11 mouse cellular contexts compared by ENCODE assay signal in genomic region chr17:47943103-47943870, GRCm38 (mm10). TPM values are rescaled to one million over a fixed set of nuclear protein-coding genes. Genes with fewer than 3 reads are reported as not detected.
A peak's percentile ranks its signal among the peaks of the same experiment; 100 is the strongest.
DNase-seq lines count a peak whose midpoint lies in the region; ATAC-seq and TF ChIP-seq lines count a peak whose summit lies in the region.
"Had no signal": no experiment of that assay in that cellular context is flagged by ENCODE, and none has a peak within 500 bp of the region (broad histone marks: within the 10 kb centered on the region; RNA-seq: fewer than 3 reads in every experiment).

No protein-coding gene starts in this region.

- no peaks in the 10 kb centered on the region for H3K36me3 ChIP-seq in kidney, postnatal 0 days (ENCODE audit: insufficient read depth, low read length)
- H3K36me3 ChIP-seq in CH12.LX (replicated peaks in 1 of 2; ENCODE audit: control insufficient read depth in 1 of 2, insufficient read depth in 1 of 2, low read length in 1 of 2), result no peaks in the 10 kb centered on the region
- no peaks in the 10 kb centered on the region for H3K36me3 ChIP-seq in embryonic facial prominence, embryonic 12.5 days
- H3K36me3 ChIP-seq in limb, embryonic 12.5 days, result no peaks in the 10 kb centered on the region
- no peaks in the 10 kb centered on the region for H3K36me3 ChIP-seq in kidney, embryonic 16.5 days (ENCODE audit: insufficient read depth, low read length)

- no peaks in the 10 kb centered on the region for H3K79me2 ChIP-seq in CH12.LX (replicated peaks; ENCODE audit: control insufficient read depth, extremely low read depth, insufficient read depth, poor library complexity, severe bottlenecking)

- no peak overlapping the region for H3K4me2 ChIP-seq in kidney, postnatal 0 days (ENCODE audit: low read length)
- no peak overlapping the region for H3K4me2 ChIP-seq in CH12.LX (ENCODE audit: insufficient read depth, low read depth, poor library complexity, severe bottlenecking)
- H3K4me2 ChIP-seq in embryonic facial prominence, embryonic 12.5 days (replicated peaks), result peak overlapping the region; percentile 13; the same call in 1 of the 2 replicates
- peak overlapping the region; percentile 21 for H3K4me2 ChIP-seq in limb, embryonic 12.5 days
- no peak overlapping the region for H3K4me2 ChIP-seq in kidney, embryonic 16.5 days (replicated peaks; ENCODE audit: low read depth, low read length)

- intact Hi-C loops in heart, postnatal 14 days (cut with DNase I), result no loop called here

- dilution Hi-C loops in CH12.LX (cut with MboI; ENCODE audit: extremely low pct_ligation_motif_present, extremely low pct_unique_long_range_greater_than_20kb, low sequenced_read_pairs), result no loop called here

- peak; percentile 63 for DNase-seq in kidney, postnatal 0 days (ENCODE audit: low spot score)
- DNase-seq in kidney, adult 9 months, result no peak
- peak; percentile 77 for DNase-seq in CH12.LX (ENCODE audit: extremely low read depth)
- no peak for DNase-seq in heart, postnatal 14 days
- no peak for DNase-seq in cerebellum, postnatal 14 days
- DNase-seq: thymus, adult 18-20 months had no signal

- no peak overlapping the region for H3K27ac ChIP-seq in kidney, postnatal 0 days
- H3K27ac ChIP-seq in CH12.LX (ENCODE audit: insufficient read depth, low read depth), result no peak overlapping the region
- H3K27ac ChIP-seq in embryonic facial prominence, embryonic 12.5 days, result peak overlapping the region; percentile 57; the same call in 1 of the 2 replicates
- peak overlapping the region; percentile 50; the same call in 1 of the 2 replicates for H3K27ac ChIP-seq in limb, embryonic 12.5 days
- H3K27ac ChIP-seq in kidney, embryonic 16.5 days (ENCODE audit: low read length), result no peak overlapping the region

- TF ChIP-seq RAD21 in CH12.LX (IDR thresholded peaks at IDR 0.05; ENCODE audit: low read depth, low read length), result no peak

- H3K9me3 ChIP-seq in kidney, postnatal 0 days (replicated peaks; ENCODE audit: low read length), result no peaks in the 10 kb centered on the region
- H3K9me3 ChIP-seq in CH12.LX (replicated peaks; ENCODE audit: low read length), result no peaks in the 10 kb centered on the region
- H3K9me3 ChIP-seq in embryonic facial prominence, embryonic 12.5 days, result no peaks in the 10 kb centered on the region
- no peaks in the 10 kb centered on the region for H3K9me3 ChIP-seq in limb, embryonic 12.5 days
- no peaks in the 10 kb centered on the region for H3K9me3 ChIP-seq in kidney, embryonic 16.5 days (ENCODE audit: low read length)
- H3K9me3 ChIP-seq: megakaryocyte, embryonic 14.5 days had no signal

- TF ChIP-seq EP300 in CH12.LX (IDR thresholded peaks at IDR 0.05; ENCODE audit: low read length), result peak; percentile 80

- TF ChIP-seq CTCF in kidney, postnatal 0 days (IDR thresholded peaks at IDR 0.05; ENCODE audit: low read depth), result no peak
- TF ChIP-seq CTCF in CH12.LX (conservative IDR thresholded peaks at IDR 0.05 in 1 of 2, IDR thresholded peaks at IDR 0.05 in 1 of 2; ENCODE audit: low read depth in 2 of 2, low read length in 2 of 2), result no peak

- H3K4me3 ChIP-seq in kidney, postnatal 0 days (replicated peaks; ENCODE audit: low read depth, low read length), result no peak overlapping the region
- H3K4me3 ChIP-seq in CH12.LX (replicated peaks in 1 of 3; ENCODE audit: low read depth in 2 of 3, low read length in 2 of 3, poor library complexity in 1 of 3), result peak overlapping the region in 1 of 3 experiments; percentile 7
- H3K4me3 ChIP-seq in embryonic facial prominence, embryonic 12.5 days, result no peak overlapping the region
- H3K4me3 ChIP-seq in limb, embryonic 12.5 days (replicated peaks), result no peak overlapping the region
- no peak overlapping the region for H3K4me3 ChIP-seq in kidney, embryonic 16.5 days (ENCODE audit: low read length)
- H3K4me3 ChIP-seq: megakaryocyte, embryonic 14.5 days had no signal

- ATAC-seq in kidney, postnatal 0 days (replicated peaks; ENCODE audit: low FRiP score, low read depth), result no peak
- no peak for ATAC-seq in embryonic facial prominence, embryonic 12.5 days (ENCODE audit: insufficient number of reproducible peaks, insufficient read depth, low FRiP score, low TSS enrichment)
- 0 out of 2 replicates have a peak, but pooled peaks have one; percentile 32 for ATAC-seq in limb, embryonic 12.5 days (ENCODE audit: insufficient number of reproducible peaks, insufficient read depth, low FRiP score, low TSS enrichment, low read depth)
- no peak for ATAC-seq in kidney, embryonic 16.5 days (ENCODE audit: low FRiP score, low TSS enrichment)
- ATAC-seq: Patski had no signal

- no peaks in the 10 kb centered on the region for H3K27me3 ChIP-seq in kidney, postnatal 0 days (ENCODE audit: insufficient read depth, low read length)
- H3K27me3 ChIP-seq in CH12.LX (replicated peaks), result no peaks in the 10 kb centered on the region
- no peaks in the 10 kb centered on the region for H3K27me3 ChIP-seq in embryonic facial prominence, embryonic 12.5 days
- peaks cover 16% of the 10 kb centered on the region for H3K27me3 ChIP-seq in limb, embryonic 12.5 days
- no peaks in the 10 kb centered on the region for H3K27me3 ChIP-seq in kidney, embryonic 16.5 days (ENCODE audit: insufficient read depth, low read length)

- TF ChIP-seq POLR2A in CH12.LX (IDR thresholded peaks at IDR 0.05; ENCODE audit: low read depth, low read length), result no peak

- in situ Hi-C loops in CH12.LX (cut with MboI; ENCODE audit: low pct_ligation_motif_present, low pct_unique_long_range_greater_than_20kb, low sequenced_read_pairs), result no loop called here

- no peaks in the 10 kb centered on the region for H3K4me1 ChIP-seq in kidney, postnatal 0 days (replicated peaks; ENCODE audit: insufficient read depth, low read length)
- H3K4me1 ChIP-seq in CH12.LX (ENCODE audit: control insufficient read depth in 1 of 2, insufficient read depth in 2 of 2), result peaks cover 23 to 55% of the 10 kb centered on the region in 2 experiments
- H3K4me1 ChIP-seq in embryonic facial prominence, embryonic 12.5 days, result peaks cover 50% of the 10 kb centered on the region
- peaks cover 45% of the 10 kb centered on the region for H3K4me1 ChIP-seq in limb, embryonic 12.5 days (replicated peaks)
- peaks cover 15% of the 10 kb centered on the region for H3K4me1 ChIP-seq in kidney, embryonic 16.5 days (ENCODE audit: insufficient read depth, low read length)

- WGBS in kidney, postnatal 0 days, result 43% methylated on average over 9 of the region's 9 CpGs
- 26% methylated on average over 9 of the region's 9 CpGs for WGBS in embryonic facial prominence, embryonic 12.5 days
- 14% methylated on average over 9 of the region's 9 CpGs for WGBS in limb, embryonic 12.5 days
- WGBS in kidney, embryonic 16.5 days, result 40% methylated on average over 9 of the region's 9 CpGs

- H3K9ac ChIP-seq in kidney, postnatal 0 days (ENCODE audit: low read depth, low read length), result no peak overlapping the region
- no peak overlapping the region for H3K9ac ChIP-seq in CH12.LX (ENCODE audit: insufficient read depth, low read depth)
- H3K9ac ChIP-seq in embryonic facial prominence, embryonic 12.5 days, result no peak overlapping the region
- H3K9ac ChIP-seq in limb, embryonic 12.5 days (replicated peaks), result no peak overlapping the region
- no peak overlapping the region for H3K9ac ChIP-seq in kidney, embryonic 16.5 days (replicated peaks; ENCODE audit: low read length)

TF ChIP-seq in CH12.LX, 34 proteins besides CTCF, POLR2A, EP300 and RAD21 (continues in another document):
- TF ChIP-seq CHD1 (IDR thresholded peaks at IDR 0.05; ENCODE audit: low read depth, low read length) (no peak), TCF12 (IDR thresholded peaks at IDR 0.05; ENCODE audit: low read depth, low read length) (peak; percentile 80), BHLHE40 (IDR thresholded peaks at IDR 0.05; ENCODE audit: low read depth, low read length) (peak; percentile 80), MEF2A (IDR thresholded peaks at IDR 0.05; ENCODE audit: borderline replicate concordance, low read depth, low read length) (peak; percentile 99), ZKSCAN1 (IDR thresholded peaks at IDR 0.05; ENCODE audit: borderline replicate concordance, low read depth, low read length) (no peak), ZMIZ1 (IDR thresholded peaks at IDR 0.05; ENCODE audit: low read depth, low read length) (no peak), USF1 (IDR thresholded peaks at IDR 0.05; ENCODE audit: low read depth, low read length) (no peak), MXI1 (IDR thresholded peaks at IDR 0.05; ENCODE audit: low read depth, low read length) (no peak), E2F4 (IDR thresholded peaks at IDR 0.05; ENCODE audit: insufficient replicate concordance, low read depth, low read length) (no peak), ETS1 (conservative IDR thresholded peaks at IDR 0.05; ENCODE audit: low read depth, low read length) (peak; percentile 95), MAZ (IDR thresholded peaks at IDR 0.05; ENCODE audit: low read depth, low read length) (peak; percentile 63), NELFE (IDR thresholded peaks at IDR 0.05; ENCODE audit: low read depth, low read length) (no peak), IRF4 (IDR thresholded peaks at IDR 0.05; ENCODE audit: low read depth, low read length) (peak; percentile 93), NRF1 (IDR thresholded peaks at IDR 0.05; ENCODE audit: low read depth, low read length) (no peak), RCOR1 (conservative IDR thresholded peaks at IDR 0.05; ENCODE audit: low read depth, low read length) (0 out of 2 replicates have a peak, but pooled peaks have one; percentile 43), MAX (IDR thresholded peaks at IDR 0.05; ENCODE audit: low read length) (no peak), SMC3 (IDR thresholded peaks at IDR 0.05; ENCODE audit: low read depth, low read length) (no peak), PAX5 (IDR thresholded peaks at IDR 0.05; ENCODE audit: low read length) (no peak), HCFC1 (IDR thresholded peaks at IDR 0.05; ENCODE audit: low read depth, low read length) (no peak), JUND (conservative IDR thresholded peaks at IDR 0.05; ENCODE audit: low read depth, low read length) (peak; percentile 53; the same call in 1 of the 2 replicates), MAFK (IDR thresholded peaks at IDR 0.05; ENCODE audit: insufficient replicate concordance, low read length) (0 out of 2 replicates have a peak, but pooled peaks have one; percentile 42), SIN3A (IDR thresholded peaks at IDR 0.05; ENCODE audit: low read length) (peak; percentile 61; the same call in 1 of the 2 replicates)

RNA-seq across cellular contexts. Expression of gene Foxp4, which starts 18.8 kb away (rescaled TPM):
- 7.7 and 9.5 TPM in 2 replicates for polyA plus RNA-seq in kidney, postnatal 0 days (2015; fragmentation: Nextera tagmentation; extraction: Ambion mirVana)
- total RNA-seq in CH12.LX (2012; rRNA removed) (8.5 and 9.9 TPM in 2 replicates), CH12.LX (2014; rRNA removed) (2.5 and 3.3 TPM in 2 replicates)
- polyA plus RNA-seq in CH12.LX (2012; ENCODE audit: insufficient read length, low read depth), result 34.8 and 41.7 TPM in 2 replicates
- 51.0 and 52.4 TPM in 2 replicates for polyA plus RNA-seq in embryonic facial prominence, embryonic 12.5 days (2016; fragmentation: Nextera tagmentation; extraction: Ambion mirVana)
- polyA plus RNA-seq in limb, embryonic 12.5 days (2016; fragmentation: Nextera tagmentation; extraction: Ambion mirVana), result 35.1 and 41.5 TPM in 2 replicates
- total RNA-seq in heart, postnatal 14 days (2021), result 10 to 100 TPM; 12.2 to 13.6 TPM
- polyA plus RNA-seq in kidney, embryonic 16.5 days (2015; fragmentation: Nextera tagmentation; extraction: Ambion mirVana), result 8.3 and 11.6 TPM in 2 replicates

Comparison
In these comparisons a context has a peak if more than half of its experiments do, and no peak if none do; other contexts are left out.
1. DNase-seq: peak in kidney, postnatal 0 days (single experiment) and CH12.LX (single experiment); none in kidney, adult 9 months (single experiment), heart, postnatal 14 days (0 of 2) and cerebellum, postnatal 14 days (0 of 2).
2. H3K27ac ChIP-seq: peak in embryonic facial prominence, embryonic 12.5 days (single experiment) and limb, embryonic 12.5 days (single experiment); none in kidney, postnatal 0 days (single experiment), CH12.LX (single experiment) and kidney, embryonic 16.5 days (single experiment).
3. H3K4me2 ChIP-seq: peak in embryonic facial prominence, embryonic 12.5 days (single experiment) and limb, embryonic 12.5 days (single experiment); none in kidney, postnatal 0 days (single experiment), CH12.LX (single experiment) and kidney, embryonic 16.5 days (single experiment).